Mouse (Mus musculus) neural tube, embryonic 10.5 days (tissue): ENCODE measurements at regions not wholly inside any gene's neighbourhood (a gene's known extent, or its start where the extent isn't known, plus 50 kb on each side); places are given as distances from the start of the nearest gene placed in this dataset.
"Not testable (repeated sequence)": the region's sequence is repeated elsewhere in the genome, so short reads cannot be mapped to it uniquely, and the experiment has no call there.

Experiments used
- DNase-seq: peaks from one replicate; pipeline ENCODE4 v3.0.0-alpha.2; 2017; ENCODE audit warnings: low spot score; ENCODE audit errors: extremely low spot score

GRCm38 (mm10) chr9:51660908-51661874, 103.9 kb upstream of the Arhgap20 start:
- DNase-seq: peak; percentile 20

- no peak for DNase-seq
Measured at GRCm38 (mm10) chr9:51661911-51662310, 103.2 kb upstream of the Arhgap20 start.

GRCm38 (mm10) chr9:51664353-51664752, 100.8 kb upstream of the Arhgap20 start:
- no peak for DNase-seq

- DNase-seq: no peak
Measured at GRCm38 (mm10) chr9:51664876-51665275, 100.3 kb upstream of the Arhgap20 start.

GRCm38 (mm10) chr9:51668976-51669375, 96.2 kb upstream of the Arhgap20 start:
- not testable (repeated sequence) for DNase-seq

GRCm38 (mm10) chr9:51670531-51670930, 94.6 kb upstream of the Arhgap20 start:
- DNase-seq: no peak

- DNase-seq: no peak
Measured at GRCm38 (mm10) chr9:51686536-51686935, 78.6 kb upstream of the Arhgap20 start.

GRCm38 (mm10) chr9:51714326-51714725, 50.8 kb upstream of the Arhgap20 start:
- DNase-seq: no peak
